Mouse (Mus musculus): ENCODE data around the gene Gp6. TPM values are rescaled to one million over a fixed set of nuclear protein-coding genes. Genes with fewer than 3 reads are reported as not detected.

Gene Gp6
- polyA plus RNA-seq, 1 experiment from 2014 or later, result 0.24 TPM

DNA sequence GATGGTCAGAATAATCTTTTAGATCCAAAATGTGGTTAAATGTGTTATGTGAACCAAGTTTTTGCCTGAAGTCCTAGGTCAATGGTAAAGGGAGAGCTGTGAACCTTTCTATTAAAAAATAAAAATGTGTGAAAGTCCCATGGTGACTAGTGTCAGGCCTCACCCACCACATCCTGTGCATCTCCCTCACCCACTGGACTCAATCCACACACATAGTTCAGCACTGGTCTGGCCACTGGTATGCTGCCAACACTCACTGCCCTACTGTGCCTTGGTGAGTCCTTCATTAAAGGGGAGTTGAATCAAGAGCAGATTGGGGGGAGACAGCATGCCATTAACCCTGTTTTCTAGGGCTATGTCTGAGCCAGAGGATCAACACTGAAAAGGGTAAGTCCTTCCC lies 60.0 kb downstream of the Gp6 start, which contains the start of gene Ncr1:
Gene Ncr1, plus strand, starts transcription at position 216 of the 400 bp plus-strand sequence.
- Histone ChIP-seq H3K27ac (replicated peaks) (no peak within 1 kb of the TSS), H3K4me1 (no peaks in the 10 kb centered on the region), H3K36me3 (replicated peaks) (no peaks in the 10 kb centered on the region), H3K9me3 (no peaks in the 10 kb centered on the region), H3K27me3 (replicated peaks; ENCODE audit: low read depth, poor library complexity, severe bottlenecking) (no peaks in the 10 kb centered on the region), H3K4me3 (no peak within 1 kb of the TSS)
- no peak for DNase-seq (ENCODE audit: low spot score)

DNA sequence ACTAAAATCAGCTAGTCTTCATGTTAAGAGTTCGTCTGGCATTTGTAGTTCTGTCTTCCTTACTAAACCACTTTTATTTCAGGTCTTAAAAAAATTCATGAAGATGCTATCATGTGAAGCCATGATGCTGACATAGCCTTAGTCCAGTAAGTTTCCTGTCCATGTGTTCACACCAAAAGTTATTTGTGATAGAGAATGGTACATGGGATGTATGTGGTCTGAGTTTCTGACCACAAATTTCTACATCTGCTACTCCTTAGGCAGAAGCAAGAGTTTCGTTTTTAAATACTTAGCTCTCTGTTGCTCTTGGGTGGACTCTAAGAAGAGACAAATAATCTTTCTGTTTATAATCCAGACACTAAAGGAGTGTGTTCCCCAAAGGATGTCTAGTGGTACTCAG lies 74.2 kb downstream of the Gp6 start:
- Histone ChIP-seq H3K4me1 (no peaks in the 10 kb centered on the region), H3K4me3 (no peak overlapping the region), H3K27me3 (replicated peaks; ENCODE audit: low read depth, poor library complexity, severe bottlenecking) (no peaks in the 10 kb centered on the region), H3K9me3 (no peaks in the 10 kb centered on the region), H3K36me3 (replicated peaks) (no peaks in the 10 kb centered on the region), H3K27ac (replicated peaks) (no peak overlapping the region)
- WGBS, result 77% methylated on average over 2 of the region's 2 CpGs
- no peak for DNase-seq (ENCODE audit: low spot score)

Small RNAs within 50 kb of the gene (microRNA-seq; reads per million reads assigned to microRNA genes)
- gene Gm24605, result not detected
- gene Gm24752, result not detected
- gene Gm25349, result not detected

Other genes with a start within 250 kb of the Gp6 start
- 1.4 and 1.7 TPM in 2 replicates for gene Leng9, start 247.4 kb downstream of the Gp6 start, polyA plus RNA-seq (2016; fragmentation: Nextera tagmentation; extraction: Ambion mirVana)
- gene Cdc42ep5, start 232.9 kb downstream of the Gp6 start, polyA plus RNA-seq (2016; fragmentation: Nextera tagmentation; extraction: Ambion mirVana), result 32.7 and 34.9 TPM in 2 replicates
- gene Lilra5, start 160.0 kb downstream of the Gp6 start, polyA plus RNA-seq (2016; fragmentation: Nextera tagmentation; extraction: Ambion mirVana), result not detected in 2 replicates
- gene Ncr1, start 60.0 kb downstream of the Gp6 start, polyA plus RNA-seq (2016; fragmentation: Nextera tagmentation; extraction: Ambion mirVana), result not detected in 2 replicates
- 35.5 and 36.9 TPM in 2 replicates for gene Rdh13, start 47.9 kb upstream of the Gp6 start, polyA plus RNA-seq (2016; fragmentation: Nextera tagmentation; extraction: Ambion mirVana)
- gene Eps8l1, start 62.9 kb upstream of the Gp6 start, polyA plus RNA-seq (2016; fragmentation: Nextera tagmentation; extraction: Ambion mirVana), result 4.8 and 5.3 TPM in 2 replicates
- gene Ppp1r12c, start 103.9 kb upstream of the Gp6 start, polyA plus RNA-seq (2016; fragmentation: Nextera tagmentation; extraction: Ambion mirVana), result 35.5 and 40.5 TPM in 2 replicates
- 8.3 and 10.4 TPM in 2 replicates for gene Tnnt1, start 118.6 kb upstream of the Gp6 start, polyA plus RNA-seq (2016; fragmentation: Nextera tagmentation; extraction: Ambion mirVana)
- 2.7 and 3.6 TPM in 2 replicates for gene Tnni3, start 126.5 kb upstream of the Gp6 start, polyA plus RNA-seq (2016; fragmentation: Nextera tagmentation; extraction: Ambion mirVana)
- 1.9 and 3.0 TPM in 2 replicates for gene Dnaaf3, start 134.7 kb upstream of the Gp6 start, polyA plus RNA-seq (2016; fragmentation: Nextera tagmentation; extraction: Ambion mirVana)
- 4.3 and 5.6 TPM in 2 replicates for gene Syt5, start 149.8 kb upstream of the Gp6 start, polyA plus RNA-seq (2016; fragmentation: Nextera tagmentation; extraction: Ambion mirVana)
- not detected in 2 replicates for gene Ptprh, start 206.3 kb upstream of the Gp6 start, polyA plus RNA-seq (2016; fragmentation: Nextera tagmentation; extraction: Ambion mirVana)
- gene Tmem86b, start 233.7 kb upstream of the Gp6 start, polyA plus RNA-seq (2016; fragmentation: Nextera tagmentation; extraction: Ambion mirVana), result 1.9 and 2.1 TPM in 2 replicates